Mouse (Mus musculus): ENCODE results near the gene Apon. TPM values are rescaled to one million over a fixed set of nuclear protein-coding genes. Genes with fewer than 3 reads are reported as not detected.
"Not testable (repeated sequence)": the region's sequence is repeated elsewhere in the genome, so short reads cannot be mapped to it uniquely, and the experiment has no call there.

Gene Apon
- polyA plus RNA-seq, 1 experiment from 2014 or later, result 0.11 TPM

GRCm38 (mm10) chr10:128263393-128264310, 9.8 kb downstream of the Apon start:
- Histone ChIP-seq H3K9me3 (ENCODE audit: control insufficient read depth, low read length) (no peaks in the 10 kb centered on the region), H3K36me3 (ENCODE audit: control insufficient read depth, insufficient read depth, low read length) (no peaks in the 10 kb centered on the region), H3K4me2 (ENCODE audit: low read length) (no peak overlapping the region), H3K27ac (ENCODE audit: low read depth, low read length) (no peak overlapping the region), H3K4me3 (ENCODE audit: low read length) (no peak overlapping the region), H3K4me1 (ENCODE audit: control insufficient read depth, insufficient read depth, low read depth, low read length) (no peaks in the 10 kb centered on the region), H3K27me3 (replicated peaks; ENCODE audit: control insufficient read depth, insufficient read depth, low read length) (no peaks in the 10 kb centered on the region), H3K9ac (ENCODE audit: low read depth, low read length) (no peak overlapping the region)
- WGBS, result 77% methylated on average over 6 of the region's 6 CpGs
- ATAC-seq, result no peak

- Histone ChIP-seq H3K4me1 (ENCODE audit: control insufficient read depth, insufficient read depth, low read depth, low read length) (peaks cover 4% of the 10 kb centered on the region; the same call in 1 of the 2 replicates), H3K4me3 (ENCODE audit: low read length) (no peak within 1 kb of the TSS), H3K36me3 (ENCODE audit: control insufficient read depth, insufficient read depth, low read length) (no peaks in the 10 kb centered on the region), H3K27me3 (replicated peaks; ENCODE audit: control insufficient read depth, insufficient read depth, low read length) (no peaks in the 10 kb centered on the region), H3K9ac (ENCODE audit: low read depth, low read length) (no peak within 1 kb of the TSS), H3K4me2 (ENCODE audit: low read length) (no peak within 1 kb of the TSS), H3K27ac (ENCODE audit: low read depth, low read length) (no peak within 1 kb of the TSS), H3K9me3 (ENCODE audit: control insufficient read depth, low read length) (no peaks in the 10 kb centered on the region)
- WGBS, result 85% methylated on average over 6 of the region's 6 CpGs
- no peak for ATAC-seq
Measured at GRCm38 (mm10) chr10:128268371-128268770, 14.5 kb downstream of the Apon start, which contains the start of gene Apof. Apof (plus strand) TSS chr10:128268671.

GRCm38 (mm10) chr10:128269206-128269910, 15.5 kb downstream of the Apon start:
- Histone ChIP-seq H3K27me3 (replicated peaks; ENCODE audit: control insufficient read depth, insufficient read depth, low read length) (no peaks in the 10 kb centered on the region), H3K9me3 (ENCODE audit: control insufficient read depth, low read length) (no peaks in the 10 kb centered on the region), H3K4me2 (ENCODE audit: low read length) (peak overlapping the region; percentile 81), H3K27ac (ENCODE audit: low read depth, low read length) (no peak overlapping the region), H3K4me1 (ENCODE audit: control insufficient read depth, insufficient read depth, low read depth, low read length) (peaks cover 4% of the 10 kb centered on the region; the same call in 1 of the 2 replicates), H3K9ac (ENCODE audit: low read depth, low read length) (no peak overlapping the region), H3K36me3 (ENCODE audit: control insufficient read depth, insufficient read depth, low read length) (no peaks in the 10 kb centered on the region), H3K4me3 (ENCODE audit: low read length) (no peak overlapping the region; the same call in 1 of the 2 replicates)
- ATAC-seq, result no peak
- WGBS, result 93% methylated on average over 16 of the region's 16 CpGs

- Histone ChIP-seq H3K27me3 (replicated peaks; ENCODE audit: control insufficient read depth, insufficient read depth, low read length) (no peaks in the 10 kb centered on the region), H3K4me2 (ENCODE audit: low read length) (peak within 1 kb of the TSS; percentile 81), H3K4me1 (ENCODE audit: control insufficient read depth, insufficient read depth, low read depth, low read length) (peaks cover 4% of the 10 kb centered on the region; the same call in 1 of the 2 replicates), H3K27ac (ENCODE audit: low read depth, low read length) (peak within 1 kb of the TSS; percentile 77), H3K4me3 (ENCODE audit: low read length) (peak within 1 kb of the TSS; percentile 67), H3K36me3 (ENCODE audit: control insufficient read depth, insufficient read depth, low read length) (no peaks in the 10 kb centered on the region), H3K9ac (ENCODE audit: low read depth, low read length) (peak within 1 kb of the TSS; percentile 76), H3K9me3 (ENCODE audit: control insufficient read depth, low read length) (no peaks in the 10 kb centered on the region)
- WGBS, result under 1% methylated on average over 42 of the region's 43 CpGs
- peak; percentile 99 for ATAC-seq
Measured at GRCm38 (mm10) chr10:128270287-128270841, 16.5 kb downstream of the Apon start, which contains the start of gene Stat2. Stat2 (plus strand) TSS chr10:128270559.

GRCm38 (mm10) chr10:128270866-128271265, 17.0 kb downstream of the Apon start:
- Histone ChIP-seq H3K27ac (ENCODE audit: low read depth, low read length) (peak overlapping the region; percentile 77), H3K27me3 (replicated peaks; ENCODE audit: control insufficient read depth, insufficient read depth, low read length) (no peaks in the 10 kb centered on the region), H3K4me1 (ENCODE audit: control insufficient read depth, insufficient read depth, low read depth, low read length) (peaks cover 4% of the 10 kb centered on the region; the same call in 1 of the 2 replicates), H3K9ac (ENCODE audit: low read depth, low read length) (peak overlapping the region; percentile 76), H3K36me3 (ENCODE audit: control insufficient read depth, insufficient read depth, low read length) (no peaks in the 10 kb centered on the region), H3K9me3 (ENCODE audit: control insufficient read depth, low read length) (no peaks in the 10 kb centered on the region), H3K4me3 (ENCODE audit: low read length) (peak overlapping the region; percentile 67), H3K4me2 (ENCODE audit: low read length) (peak overlapping the region; percentile 81)
- no peak for ATAC-seq
- WGBS, result 46% methylated on average over 7 of the region's 7 CpGs

- ATAC-seq, result no peak
- Histone ChIP-seq H3K27ac (ENCODE audit: low read depth, low read length) (no peak overlapping the region), H3K27me3 (replicated peaks; ENCODE audit: control insufficient read depth, insufficient read depth, low read length) (no peaks in the 10 kb centered on the region), H3K9ac (ENCODE audit: low read depth, low read length) (no peak overlapping the region), H3K4me2 (ENCODE audit: low read length) (no peak overlapping the region), H3K4me3 (ENCODE audit: low read length) (no peak overlapping the region), H3K9me3 (ENCODE audit: control insufficient read depth, low read length) (no peaks in the 10 kb centered on the region), H3K36me3 (ENCODE audit: control insufficient read depth, insufficient read depth, low read length) (no peaks in the 10 kb centered on the region), H3K4me1 (ENCODE audit: control insufficient read depth, insufficient read depth, low read depth, low read length) (peaks cover 4% of the 10 kb centered on the region; the same call in 1 of the 2 replicates)
- 79% methylated on average over 2 of the region's 2 CpGs for WGBS
Measured at GRCm38 (mm10) chr10:128271883-128272282, 18.0 kb downstream of the Apon start.

- H3K4me3 ChIP-seq (ENCODE audit: low read length); H3K4me2 ChIP-seq (ENCODE audit: low read length); ATAC-seq; H3K27ac ChIP-seq (ENCODE audit: low read depth, low read length); H3K36me3 ChIP-seq (ENCODE audit: control insufficient read depth, insufficient read depth, low read length); H3K27me3 ChIP-seq (replicated peaks; ENCODE audit: control insufficient read depth, insufficient read depth, low read length); H3K9me3 ChIP-seq (ENCODE audit: control insufficient read depth, low read length); H3K9ac ChIP-seq (ENCODE audit: low read depth, low read length); H3K4me1 ChIP-seq (ENCODE audit: control insufficient read depth, insufficient read depth, low read depth, low read length): not testable (repeated sequence)
- WGBS, result 93% methylated on average over 4 of the region's 7 CpGs
Measured at GRCm38 (mm10) chr10:128272819-128273439, 19.0 kb downstream of the Apon start.

GRCm38 (mm10) chr10:128275374-128275773, 21.5 kb downstream of the Apon start:
- not testable (repeated sequence) for H3K36me3 ChIP-seq (ENCODE audit: control insufficient read depth, insufficient read depth, low read length); H3K4me2 ChIP-seq (ENCODE audit: low read length); ATAC-seq; H3K4me3 ChIP-seq (ENCODE audit: low read length); H3K9ac ChIP-seq (ENCODE audit: low read depth, low read length); H3K4me1 ChIP-seq (ENCODE audit: control insufficient read depth, insufficient read depth, low read depth, low read length); H3K9me3 ChIP-seq (ENCODE audit: control insufficient read depth, low read length); H3K27ac ChIP-seq (ENCODE audit: low read depth, low read length); H3K27me3 ChIP-seq (replicated peaks; ENCODE audit: control insufficient read depth, insufficient read depth, low read length)
- 100% methylated on average over 1 of the region's 1 CpGs for WGBS

Measured in hindbrain, embryonic 16.5 days (tissue).